Mouse (Mus musculus) heart, embryonic 13.5 days (tissue): ENCODE results near the gene Higd1c. TPM values are rescaled to one million over a fixed set of nuclear protein-coding genes. Genes with fewer than 3 reads are reported as not detected.
"Not testable (repeated sequence)": the region's sequence is repeated elsewhere in the genome, so short reads cannot be mapped to it uniquely, and the experiment has no call there.

Experiments
- ATAC-seq: fragments of 200-750 bp; cut with Nextera tagmentation; 2 replicates; pipeline ENCODE4 v1.8.0; 2017; ENCODE audit warnings: moderate TSS enrichment; ENCODE audit not compliant: insufficient number of reproducible peaks, low FRiP score, low TSS enrichment; ENCODE audit errors: extremely low read depth
- H3K27ac ChIP-seq: fragments of 300-500 bp; sonication (generic); replicated peaks from 2 replicates; pipeline ENCODE4 v1.5.1; 2015; ENCODE audit warnings: moderate library complexity, mild to moderate bottlenecking, inconsistent platforms
- H3K27me3 ChIP-seq: fragments of 300-500 bp; sonication (generic); replicated peaks from 2 replicates; pipeline ENCODE4 v1.6.1; 2015; ENCODE audit warnings: mild to moderate bottlenecking, inconsistent platforms
- H3K36me3 ChIP-seq: fragments of 300-500 bp; sonication (generic); 2 replicates; pipeline ENCODE4 v1.6.1; 2015; ENCODE audit warnings: mild to moderate bottlenecking, inconsistent platforms
- H3K4me1 ChIP-seq: fragments of 300-500 bp; sonication (generic); 2 replicates; pipeline ENCODE4 v1.6.1; 2015; ENCODE audit warnings: inconsistent platforms
- H3K4me2 ChIP-seq: fragments of 300-500 bp; sonication (generic); 2 replicates; pipeline ENCODE4 v1.6.1; 2015; ENCODE audit warnings: inconsistent platforms, mild to moderate bottlenecking, moderate library complexity
- H3K4me3 ChIP-seq: fragments of 300-500 bp; sonication (generic); 2 replicates; pipeline ENCODE4 v1.5.1; 2015; ENCODE audit warnings: moderate library complexity, mild to moderate bottlenecking, inconsistent platforms
- H3K9ac ChIP-seq: fragments of 300-500 bp; sonication (generic); 2 replicates; pipeline ENCODE4 v1.6.1; 2015; ENCODE audit warnings: inconsistent platforms, mild to moderate bottlenecking, moderate library complexity
- H3K9me3 ChIP-seq: fragments of 300-500 bp; sonication (generic); 2 replicates; pipeline ENCODE4 v1.6.1; 2016; ENCODE audit warnings: inconsistent platforms
- WGBS: fragments of 180-500 bp; shearing (Covaris S2); methylation state at CpG from one replicate; pipeline ENCODE4 v1.1.7; 2015; ENCODE audit warnings: mixed read lengths; 5-methylcytosine and 5-hydroxymethylcytosine counted together
- polyA plus RNA-seq: library from polyadenylated mRNA; unstranded; fragments of >200 nt; fragmentation: Nextera tagmentation; extraction: Ambion mirVana; gene quantifications from 2 replicates; pipeline ENCODE4 v1.2.1, GENCODE M21; 2015

Higd1c gene
- not detected in 2 replicates for polyA plus RNA-seq

DNA sequence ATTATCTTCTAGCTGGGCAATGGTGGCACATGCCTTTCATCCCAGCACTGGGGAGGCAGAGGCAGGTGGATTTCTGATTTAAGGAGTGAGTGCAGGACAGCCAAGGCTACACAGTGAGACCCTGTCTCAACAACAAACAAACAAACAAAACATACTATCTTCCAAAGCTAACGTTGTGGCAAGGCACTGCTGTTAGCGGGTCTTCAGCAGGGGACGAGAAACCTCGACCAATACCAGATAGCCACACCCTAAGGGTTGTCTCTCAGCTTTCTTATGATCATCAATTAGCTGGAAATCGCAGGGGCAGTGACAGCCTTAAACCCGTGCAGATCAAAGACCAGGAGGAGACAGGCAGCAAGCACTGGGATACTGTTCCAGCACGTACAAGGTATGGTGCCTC lies at the start of gene Higd1c:
TSS of gene Higd1c (plus strand) at position 301 of the 400 bp plus-strand sequence.
- ATAC-seq: no peak
- Histone ChIP-seq H3K27me3 (no peaks in the 10 kb centered on the region), H3K9me3 (no peaks in the 10 kb centered on the region), H3K4me2 (no peak within 1 kb of the TSS), H3K27ac (no peak within 1 kb of the TSS), H3K36me3 (no peaks in the 10 kb centered on the region), H3K9ac (no peak within 1 kb of the TSS), H3K4me1 (no peaks in the 10 kb centered on the region), H3K4me3 (no peak within 1 kb of the TSS)
- 74% methylated on average over 7 of the region's 7 CpGs for WGBS

DNA sequence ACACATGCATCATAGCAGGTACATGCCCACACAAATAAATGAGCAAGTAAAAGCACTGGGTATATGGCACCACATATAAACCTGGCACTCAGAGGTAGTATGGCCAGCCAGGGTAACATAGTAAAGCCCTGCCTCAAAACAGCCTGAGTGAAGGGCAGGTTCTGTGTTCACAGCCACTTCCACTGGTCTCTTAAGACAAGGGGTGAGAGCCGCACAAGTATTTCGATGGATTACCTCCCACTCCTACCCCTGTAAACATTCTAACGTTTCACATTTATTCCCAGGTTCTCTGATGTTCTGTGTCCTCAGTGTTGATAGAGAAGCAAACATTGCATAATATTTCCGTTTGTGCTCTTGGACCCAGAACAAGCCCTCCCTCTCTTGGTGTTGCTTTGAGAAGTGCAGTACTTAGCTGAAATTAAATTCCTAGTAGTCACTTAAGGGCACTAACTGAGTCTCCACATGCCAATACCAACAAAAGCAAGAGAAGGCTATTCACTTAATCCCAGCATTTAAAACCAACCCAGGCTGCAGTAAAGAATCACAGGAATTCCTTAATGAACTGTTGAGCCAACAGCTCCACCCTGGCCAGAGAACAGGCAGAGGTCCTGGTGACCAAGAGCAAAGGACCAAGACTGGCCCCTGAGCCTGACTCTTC lies 46.2 kb upstream of the Higd1c start:
- H3K9me3 ChIP-seq, H3K36me3 ChIP-seq, H3K27me3 ChIP-seq, H3K4me1 ChIP-seq, ATAC-seq, H3K9ac ChIP-seq, H3K4me2 ChIP-seq, H3K27ac ChIP-seq, H3K4me3 ChIP-seq: not testable (repeated sequence)
- WGBS: 68% methylated on average over 4 of the region's 4 CpGs

DNA sequence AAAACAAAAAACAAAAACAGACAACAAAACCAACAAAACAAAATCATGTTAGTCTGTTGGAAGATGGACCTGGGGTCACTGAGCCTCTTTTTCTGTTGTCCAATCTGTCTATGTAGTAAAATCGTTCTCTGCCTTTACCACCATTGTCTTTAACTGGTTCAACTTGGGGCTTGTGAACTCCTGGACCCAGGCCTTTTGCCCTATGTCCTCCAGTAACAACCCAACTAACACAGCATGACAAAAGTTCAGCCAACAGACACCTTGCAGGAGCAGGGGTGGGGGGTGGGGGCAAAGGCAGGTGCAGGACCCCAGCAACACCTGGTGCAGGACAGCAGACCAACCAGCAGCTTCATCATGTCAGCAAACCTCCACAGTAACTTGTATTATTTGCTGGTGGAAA lies 44.5 kb upstream of the Higd1c start:
- ATAC-seq: no peak
- 87% methylated on average over 1 of the region's 1 CpGs for WGBS
- Histone ChIP-seq H3K9me3 (no peaks in the 10 kb centered on the region), H3K4me2 (no peak overlapping the region), H3K27ac (no peak overlapping the region), H3K36me3 (no peaks in the 10 kb centered on the region), H3K4me1 (no peaks in the 10 kb centered on the region), H3K9ac (no peak overlapping the region), H3K27me3 (no peaks in the 10 kb centered on the region), H3K4me3 (no peak overlapping the region)

DNA sequence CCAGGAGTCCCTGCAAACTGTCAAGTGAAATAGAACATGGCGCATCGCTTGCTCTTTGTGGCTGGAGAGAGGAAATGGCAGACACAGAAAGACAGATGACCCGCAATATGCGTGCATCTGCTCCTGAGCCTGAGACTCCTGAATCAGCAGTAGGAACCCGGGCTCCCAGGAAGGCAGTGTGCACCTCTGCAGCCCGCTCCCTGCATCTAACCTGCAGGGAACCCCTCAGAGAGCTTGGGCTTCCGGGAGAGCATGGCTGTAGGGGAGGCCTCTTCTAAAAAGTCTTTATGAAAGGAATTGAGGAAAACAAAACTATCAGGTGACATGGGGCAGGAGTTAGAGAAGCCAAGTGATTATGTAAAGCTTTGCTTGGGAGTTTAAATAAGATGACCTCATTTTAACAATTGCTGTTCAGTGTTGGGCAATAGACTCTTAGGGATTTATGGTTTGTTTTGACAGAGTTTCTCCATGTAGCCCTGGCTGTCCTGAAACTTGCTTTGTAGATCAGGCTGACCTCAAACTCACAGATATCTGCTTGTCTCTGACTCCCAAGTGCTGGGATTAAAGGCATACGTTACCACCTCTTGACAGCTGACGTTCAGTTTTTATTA lies 43.9 kb upstream of the Higd1c start:
- ATAC-seq: no peak
- H3K9ac ChIP-seq: no peak overlapping the region
- H3K4me1 ChIP-seq: no peaks in the 10 kb centered on the region
- no peaks in the 10 kb centered on the region for H3K9me3 ChIP-seq
- WGBS: 66% methylated on average over 9 of the region's 9 CpGs
- no peak overlapping the region for H3K27ac ChIP-seq
- H3K27me3 ChIP-seq: no peaks in the 10 kb centered on the region
- no peak overlapping the region for H3K4me2 ChIP-seq
- H3K4me3 ChIP-seq: no peak overlapping the region
- H3K36me3 ChIP-seq: no peaks in the 10 kb centered on the region

DNA sequence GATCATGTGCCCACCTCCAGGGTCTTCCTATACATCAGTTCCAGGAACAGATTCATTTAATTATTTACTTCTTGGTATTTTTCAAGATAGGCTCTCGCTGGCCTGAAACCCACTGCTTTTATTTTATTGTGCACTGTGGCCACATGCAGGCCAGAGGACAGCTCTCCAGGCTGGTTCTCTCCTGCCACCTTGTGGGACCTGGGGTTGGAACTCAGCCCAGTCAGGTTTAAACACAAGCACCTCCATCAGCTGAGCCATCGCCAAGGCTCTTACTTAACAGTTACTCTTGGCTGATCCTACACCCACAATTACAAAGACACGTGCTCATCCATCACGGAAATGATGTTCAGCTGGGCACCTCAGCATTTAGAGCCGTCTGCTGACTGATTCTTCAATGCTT lies 43.2 kb upstream of the Higd1c start:
- 45% methylated on average over 5 of the region's 5 CpGs for WGBS
- no peak overlapping the region for H3K27ac ChIP-seq

DNA sequence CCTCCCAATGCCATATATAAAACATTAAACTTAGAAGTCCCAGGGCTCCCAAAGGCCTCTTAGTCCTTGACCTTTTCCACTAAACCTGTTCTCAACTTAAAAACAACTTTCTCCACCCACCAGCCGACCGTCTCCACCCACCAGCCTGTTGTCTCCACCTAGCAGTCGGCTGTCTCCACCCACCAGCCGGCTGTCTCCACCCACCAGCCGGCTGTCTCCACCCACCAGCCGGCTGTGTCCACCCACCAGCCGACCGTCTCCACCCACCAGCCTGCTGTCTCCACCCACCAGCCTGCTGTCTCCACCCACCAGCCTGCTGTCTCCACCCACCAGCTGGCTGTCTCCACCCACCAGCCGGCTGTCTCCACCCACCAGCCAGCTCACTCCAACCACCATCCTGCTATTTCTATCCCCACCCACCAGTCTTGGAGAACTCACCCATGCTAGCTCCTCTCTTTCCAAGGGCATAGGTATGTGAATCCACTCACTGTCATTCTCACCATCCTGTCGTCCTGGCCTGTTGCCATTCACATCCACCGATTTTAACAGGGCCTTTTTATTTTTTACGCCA lies 40.2 kb upstream of the Higd1c start:
- no peaks in the 10 kb centered on the region for H3K9me3 ChIP-seq
- WGBS: 54% methylated on average over 12 of the region's 12 CpGs
- no peak for ATAC-seq

More for the DNA sequence above, 43.2 kb upstream of the Higd1c start:
- Histone ChIP-seq H3K4me3 (no peak overlapping the region), H3K36me3 (no peaks in the 10 kb centered on the region), H3K27me3 (no peaks in the 10 kb centered on the region), H3K4me1 (no peaks in the 10 kb centered on the region), H3K9ac (no peak overlapping the region), H3K4me2 (no peak overlapping the region), H3K9me3 (no peaks in the 10 kb centered on the region)
- ATAC-seq: no peak

DNA sequence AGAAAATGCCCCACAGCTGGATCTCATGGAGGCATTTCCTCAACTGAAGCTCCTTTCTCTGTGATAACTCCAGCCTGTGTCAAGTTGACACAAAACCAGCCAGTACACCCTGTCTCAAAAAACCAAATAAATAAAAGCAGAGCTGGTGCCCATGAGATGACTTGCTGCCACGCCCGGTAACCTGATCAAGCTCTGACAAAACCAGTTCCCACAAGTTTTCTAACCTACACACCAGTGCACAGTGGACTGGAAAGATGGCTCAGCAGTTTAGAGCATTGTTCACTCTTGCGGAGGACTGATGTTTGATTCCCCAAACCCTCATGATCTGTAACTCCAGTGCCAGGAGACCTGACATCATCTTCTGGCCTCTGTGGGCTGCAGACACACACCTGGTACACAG lies 39.1 kb upstream of the Higd1c start:
- WGBS: 81% methylated on average over 3 of the region's 3 CpGs
- H3K36me3 ChIP-seq: no peaks in the 10 kb centered on the region
- no peak overlapping the region for H3K27ac ChIP-seq
- H3K9ac ChIP-seq: no peak overlapping the region
- H3K9me3 ChIP-seq: no peaks in the 10 kb centered on the region
- no peak overlapping the region for H3K4me3 ChIP-seq
- H3K4me1 ChIP-seq: no peaks in the 10 kb centered on the region
- ATAC-seq: no peak
- no peak overlapping the region for H3K4me2 ChIP-seq
- H3K27me3 ChIP-seq: peaks cover 3% of the 10 kb centered on the region; the same call in 1 of the 2 replicates

More for the DNA sequence above, 40.2 kb upstream of the Higd1c start:
- H3K4me1 ChIP-seq: no peaks in the 10 kb centered on the region
- H3K27ac ChIP-seq: no peak overlapping the region
- no peak overlapping the region for H3K4me3 ChIP-seq
- H3K27me3 ChIP-seq: peaks cover 3% of the 10 kb centered on the region; the same call in 1 of the 2 replicates
- H3K9ac ChIP-seq: no peak overlapping the region
- H3K4me2 ChIP-seq: no peak overlapping the region
- H3K36me3 ChIP-seq: no peaks in the 10 kb centered on the region

DNA sequence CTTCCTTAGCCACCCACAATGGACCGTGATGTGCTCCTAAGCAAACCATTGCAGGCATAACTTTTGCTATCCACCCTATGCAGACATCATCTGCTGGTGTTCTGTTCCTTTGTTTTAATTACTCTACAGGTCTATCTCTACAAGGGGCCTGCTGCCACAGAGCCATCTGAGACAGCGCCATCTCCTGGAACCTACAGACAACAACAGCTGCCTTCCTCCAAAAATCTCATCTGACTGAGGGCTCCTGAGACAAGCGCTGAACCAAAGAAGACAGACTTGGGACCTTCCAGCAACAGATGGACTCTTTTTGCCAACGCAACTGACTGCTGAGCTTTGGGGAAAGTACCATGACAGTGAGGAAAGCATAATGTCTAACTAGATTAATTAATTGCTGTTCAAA lies 36.3 kb upstream of the Higd1c start:
- H3K4me2 ChIP-seq, H3K9ac ChIP-seq, H3K9me3 ChIP-seq, ATAC-seq, H3K27ac ChIP-seq, H3K36me3 ChIP-seq, H3K4me1 ChIP-seq, H3K4me3 ChIP-seq, H3K27me3 ChIP-seq: not testable (repeated sequence)
- 54% methylated on average over 4 of the region's 4 CpGs for WGBS

DNA sequence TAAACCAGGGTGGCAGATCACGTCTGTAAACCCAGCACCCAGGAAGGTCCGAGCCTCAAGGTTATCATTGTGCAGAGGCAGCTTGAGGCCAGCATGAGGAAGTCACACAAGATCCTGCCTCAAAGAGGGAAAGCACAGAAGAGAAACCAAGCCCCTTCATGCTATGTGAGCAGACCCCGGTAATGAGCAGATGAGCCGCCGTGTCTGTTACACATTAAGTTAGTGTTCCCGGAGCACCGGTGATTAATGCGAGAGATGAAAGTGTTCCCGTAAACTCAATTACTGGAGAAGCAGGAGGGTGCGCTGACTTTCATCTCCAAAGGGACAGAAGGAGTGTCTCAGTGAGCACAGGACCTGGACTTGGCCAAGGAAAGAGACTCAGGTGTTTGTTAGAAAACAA lies 35.0 kb upstream of the Higd1c start:
- not testable (repeated sequence) for H3K4me3 ChIP-seq, H3K27ac ChIP-seq, H3K4me1 ChIP-seq, H3K9ac ChIP-seq, H3K4me2 ChIP-seq, H3K36me3 ChIP-seq, H3K9me3 ChIP-seq, H3K27me3 ChIP-seq, ATAC-seq
- WGBS: 81% methylated on average over 10 of the region's 10 CpGs

DNA sequence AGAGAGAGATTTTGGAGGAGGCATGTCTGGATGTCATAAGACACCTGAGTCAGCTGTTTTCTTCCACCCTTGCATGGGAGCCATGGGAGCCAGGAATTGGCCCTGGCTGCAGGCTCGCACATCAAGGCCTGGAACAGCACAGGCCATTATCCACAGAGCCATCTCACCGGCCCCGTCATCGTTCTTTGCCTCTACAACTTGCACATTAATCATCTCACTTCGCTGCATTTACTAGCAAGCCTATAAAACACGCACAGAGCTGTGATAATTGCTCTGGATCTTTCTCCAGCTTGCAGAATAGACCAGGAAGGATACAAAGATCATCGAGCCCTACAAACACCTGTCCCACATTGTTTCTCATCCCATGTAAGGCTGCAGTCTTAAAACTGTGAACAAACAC lies 33.6 kb upstream of the Higd1c start:
- Histone ChIP-seq H3K9me3 (no peaks in the 10 kb centered on the region), H3K9ac (no peak overlapping the region), H3K36me3 (no peaks in the 10 kb centered on the region), H3K4me2 (no peak overlapping the region), H3K27ac (no peak overlapping the region), H3K4me1 (no peaks in the 10 kb centered on the region), H3K27me3 (peaks cover 3% of the 10 kb centered on the region; the same call in 1 of the 2 replicates), H3K4me3 (no peak overlapping the region)
- no peak for ATAC-seq
- 82% methylated on average over 7 of the region's 7 CpGs for WGBS

DNA sequence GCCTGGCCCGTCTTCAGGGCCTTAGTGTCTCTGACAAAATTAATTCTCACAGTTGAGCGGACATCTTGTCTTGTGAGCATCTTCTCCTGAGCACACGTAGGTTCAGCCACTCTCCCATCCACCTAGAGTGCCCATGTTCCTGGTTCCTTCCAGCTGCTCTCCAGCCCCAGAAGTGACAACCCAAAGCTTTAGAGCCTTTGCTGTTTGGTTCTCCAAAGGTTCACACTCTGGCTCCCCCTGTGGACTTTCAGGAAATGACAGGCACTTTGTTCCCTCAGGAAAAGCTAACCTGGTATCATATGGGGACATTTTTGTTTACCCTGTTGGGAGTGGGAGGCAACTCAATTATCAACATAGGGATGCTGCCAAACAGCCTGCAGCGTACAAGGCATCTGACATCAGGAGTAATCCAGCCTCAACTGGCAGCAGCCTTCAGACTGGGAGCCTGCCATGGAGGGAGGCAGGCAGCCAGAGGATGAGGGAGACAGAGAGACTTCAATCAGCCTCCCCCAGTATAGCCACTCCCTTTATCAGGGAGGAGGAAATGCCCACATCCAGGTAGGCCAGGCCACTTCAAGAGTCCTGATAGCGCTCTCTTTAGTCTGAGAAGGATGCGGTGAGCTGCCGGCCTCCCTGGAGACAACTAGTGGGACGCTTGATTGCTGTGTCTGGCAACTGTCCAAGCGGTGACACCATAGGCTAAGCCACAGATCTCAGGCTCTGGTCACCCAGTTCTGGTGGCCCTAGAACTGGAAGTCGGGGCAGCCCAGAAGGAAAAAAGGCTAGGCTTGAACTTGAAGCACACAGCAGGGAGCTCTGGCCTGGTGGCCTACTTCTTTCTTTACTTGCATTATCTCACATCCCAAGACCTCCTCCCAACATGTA lies 32.0 kb upstream of the Higd1c start:
- not testable (repeated sequence) for H3K27ac ChIP-seq, H3K4me3 ChIP-seq, ATAC-seq, H3K9me3 ChIP-seq, H3K4me1 ChIP-seq, H3K9ac ChIP-seq, H3K27me3 ChIP-seq, H3K4me2 ChIP-seq, H3K36me3 ChIP-seq
- WGBS: 42% methylated on average over 3 of the region's 10 CpGs
